Mouse (Mus musculus) spleen, postnatal 14 days (tissue): ENCODE data around the gene Dbf4.
A peak's percentile ranks its signal among the peaks of the same experiment; 100 is the strongest.

ENCODE experiments used
- DNase-seq, 2 experiments: peaks; one replicate each; pipeline ENCODE4 v3.0.0; 2021 to 2022; ENCODE audit warnings: low spot score in 2 of 2

The Dbf4 gene

GRCm38 (mm10) chr5:8422157-8422931 lies at the start of gene Dbf4, which contains the start of gene Slc25a40:
Gene Dbf4 (minus strand): TSS chr5:8422716.
Gene Slc25a40 (plus strand): TSS chr5:8422850.
- DNase-seq, result peak; percentile 90 to 92

- no peak for DNase-seq
Measured at GRCm38 (mm10) chr5:8456561-8456960, 34.0 kb upstream of the Dbf4 start.

- DNase-seq, result no peak
Measured at GRCm38 (mm10) chr5:8455565-8455964, 33.0 kb upstream of the Dbf4 start.

- DNase-seq, result no peak
Measured at GRCm38 (mm10) chr5:8439095-8439494, 16.6 kb upstream of the Dbf4 start.

- DNase-seq, result no peak
Measured at GRCm38 (mm10) chr5:8437481-8438156, 15.1 kb upstream of the Dbf4 start.

GRCm38 (mm10) chr5:8425899-8426298 lies 3.4 kb upstream of the Dbf4 start:
- DNase-seq, result no peak

- peak in 1 of 2 experiments; percentile 6 for DNase-seq
Measured at GRCm38 (mm10) chr5:8424116-8424515, 1.6 kb upstream of the Dbf4 start.

GRCm38 (mm10) chr5:8422932-8423928 lies 714 bp upstream of the Dbf4 start:
- no peak for DNase-seq

- DNase-seq, result no peak
Measured at GRCm38 (mm10) chr5:8421424-8421823, 1.1 kb downstream of the Dbf4 start.

- no peak for DNase-seq
Measured at GRCm38 (mm10) chr5:8417443-8417842, 5.1 kb downstream of the Dbf4 start.

GRCm38 (mm10) chr5:8416683-8417413 lies 5.7 kb downstream of the Dbf4 start:
- no peak for DNase-seq

- no peak for DNase-seq
Measured at GRCm38 (mm10) chr5:8408746-8409145, 13.8 kb downstream of the Dbf4 start.

- DNase-seq, result no peak
Measured at GRCm38 (mm10) chr5:8397587-8398249, 24.8 kb downstream of the Dbf4 start.

GRCm38 (mm10) chr5:8393891-8394583 lies 28.5 kb downstream of the Dbf4 start:
- DNase-seq, result no peak

GRCm38 (mm10) chr5:8374297-8374906 lies 48.1 kb downstream of the Dbf4 start:
- no peak for DNase-seq

GRCm38 (mm10) chr5:8373415-8373814 lies 49.1 kb downstream of the Dbf4 start:
- no peak for DNase-seq

- DNase-seq, result no peak
Measured at GRCm38 (mm10) chr5:8368781-8369180, 53.7 kb downstream of the Dbf4 start.

GRCm38 (mm10) chr5:8368328-8368692 lies 54.2 kb downstream of the Dbf4 start:
- no peak for DNase-seq

GRCm38 (mm10) chr5:8367614-8368327 lies 54.7 kb downstream of the Dbf4 start, which contains the start of gene Adam22:
Gene Adam22 (minus strand): TSS chr5:8368160.
- DNase-seq, result peak in 1 of 2 experiments; percentile 2
